In the genomic region with DNA sequence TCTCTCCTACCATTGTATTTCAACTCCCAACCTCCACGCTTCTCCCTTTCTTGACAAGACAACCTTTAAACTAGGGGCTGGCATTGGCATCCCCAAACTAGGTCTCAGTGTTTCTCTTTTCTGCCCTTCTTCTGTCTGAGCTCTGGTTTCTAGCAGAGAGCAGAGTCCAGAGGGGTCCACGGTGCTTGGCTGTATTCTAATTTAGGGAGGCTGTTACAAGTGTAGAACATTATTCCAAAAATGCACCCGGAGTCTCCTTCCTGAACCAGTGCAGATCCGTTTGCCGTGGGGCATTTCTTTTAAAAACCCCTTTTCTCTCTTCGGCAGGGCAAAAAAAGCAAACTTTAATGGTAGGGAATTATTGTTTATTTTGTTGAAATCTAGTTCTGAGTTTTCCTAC, we compare ENCODE assay signal across 8 mouse cellular contexts. TPM values are rescaled to one million over a fixed set of nuclear protein-coding genes. Genes with fewer than 3 reads are reported as not detected.
DNase-seq lines count a peak whose midpoint lies in the region; ATAC-seq and TF ChIP-seq lines count a peak whose summit lies in the region.

No protein-coding gene starts in this region.

- no peak for ATAC-seq in forebrain, embryonic 13.5 days
- no peak for ATAC-seq in intestine, postnatal 0 days
- no peak for ATAC-seq in frontal cortex, adult (ENCODE audit: low TSS enrichment)

- 1% methylated on average over 6 of the region's 6 CpGs for WGBS in forebrain, embryonic 13.5 days
- WGBS in intestine, postnatal 0 days: 1% methylated on average over 6 of the region's 6 CpGs

- peak overlapping the region; percentile 94 for H3K27ac ChIP-seq in forebrain, embryonic 13.5 days
- H3K27ac ChIP-seq in intestine, postnatal 0 days (ENCODE audit: low read depth, low read length): peak overlapping the region; percentile 82

- no peaks in the 10 kb centered on the region for H3K27me3 ChIP-seq in forebrain, embryonic 13.5 days
- H3K27me3 ChIP-seq in intestine, postnatal 0 days (replicated peaks; ENCODE audit: control insufficient read depth, insufficient read depth, low read length): no peaks in the 10 kb centered on the region
- no peaks in the 10 kb centered on the region for H3K27me3 ChIP-seq in myocyte (ENCODE audit: control insufficient read depth, insufficient read depth, insufficient read length)

- peaks cover 21% of the 10 kb centered on the region for H3K79me2 ChIP-seq in myocyte (ENCODE audit: control insufficient read depth, insufficient read depth)

- H3K4me2 ChIP-seq in forebrain, embryonic 13.5 days: peak overlapping the region; percentile 94
- peak overlapping the region; percentile 99 for H3K4me2 ChIP-seq in intestine, postnatal 0 days (replicated peaks; ENCODE audit: low read depth)
- peak overlapping the region; percentile 97 for H3K4me2 ChIP-seq in myocyte (ENCODE audit: low read depth)

- H3ac ChIP-seq in myocyte (ENCODE audit: control insufficient read depth, insufficient read length): no peak overlapping the region

- H3K4me1 ChIP-seq in forebrain, embryonic 13.5 days: peaks cover 48% of the 10 kb centered on the region
- 0 out of 2 replicates have a peak, but pooled peaks cover 16% of the 10 kb centered on the region for H3K4me1 ChIP-seq in intestine, postnatal 0 days (replicated peaks; ENCODE audit: control insufficient read depth, insufficient read depth, low read length)

- DNase-seq in ovary, postnatal 10 days (ENCODE audit: low spot score): peak; percentile 20
- DNase-seq in ovary, adult 18-20 months (ENCODE audit: low spot score): no peak
- no peak for DNase-seq in left cerebral cortex, adult 8-10 months (ENCODE audit: low spot score in 2 of 2)
- DNase-seq in embryo, embryonic 10.5 days (ENCODE audit: low spot score): no peak

- peaks cover 9% of the 10 kb centered on the region for H3K36me3 ChIP-seq in forebrain, embryonic 13.5 days (ENCODE audit: poor library complexity, severe bottlenecking)
- peaks cover under 1% of the 10 kb centered on the region; the same call in 1 of the 2 replicates for H3K36me3 ChIP-seq in intestine, postnatal 0 days (ENCODE audit: control insufficient read depth, insufficient read depth)
- H3K36me3 ChIP-seq in myocyte (ENCODE audit: control insufficient read depth, insufficient read depth): no peaks in the 10 kb centered on the region

- H3K9ac ChIP-seq in forebrain, embryonic 13.5 days: peak overlapping the region; percentile 51; the same call in 1 of the 2 replicates
- H3K9ac ChIP-seq in intestine, postnatal 0 days (ENCODE audit: low read depth, low read length): no peak overlapping the region

- no peaks in the 10 kb centered on the region for H3K9me3 ChIP-seq in forebrain, embryonic 13.5 days (replicated peaks)
- H3K9me3 ChIP-seq in intestine, postnatal 0 days (ENCODE audit: control insufficient read depth): no peaks in the 10 kb centered on the region

- TF ChIP-seq POLR2A in myocyte (IDR thresholded peaks at IDR 0.05; ENCODE audit: insufficient read length, low read depth): no peak

- H3K4me3 ChIP-seq in forebrain, embryonic 13.5 days: peak overlapping the region; percentile 100
- peak overlapping the region; percentile 96; the same call in 1 of the 2 replicates for H3K4me3 ChIP-seq in intestine, postnatal 0 days (ENCODE audit: low read depth, low read length)
- peak overlapping the region; percentile 31 for H3K4me3 ChIP-seq in myocyte

- TF ChIP-seq CTCF in intestine, postnatal 0 days (IDR thresholded peaks at IDR 0.05; ENCODE audit: low read depth): no peak

TF ChIP-seq in myocyte, 11 proteins besides CTCF, POLR2A, EP300 and RAD21:
- no peak for TF ChIP-seq POLR2AphosphoS2 (IDR thresholded peaks at IDR 0.05; ENCODE audit: insufficient read length, low read depth)
- no peak for TF ChIP-seq USF1 (IDR thresholded peaks at IDR 0.05; ENCODE audit: low read depth)
- TF ChIP-seq MAX (IDR thresholded peaks at IDR 0.05; ENCODE audit: low read depth): no peak
- TF ChIP-seq E2F4 (IDR thresholded peaks at IDR 0.05; ENCODE audit: insufficient read depth): no peak
- TF ChIP-seq SRF (IDR thresholded peaks at IDR 0.05; ENCODE audit: control insufficient read depth, insufficient read length, low read depth): no peak
- TF ChIP-seq MYOG (IDR thresholded peaks at IDR 0.05; ENCODE audit: control insufficient read depth in 1 of 3, insufficient read depth in 1 of 3, insufficient read length in 2 of 3, low read depth in 2 of 3): no peak
- no peak for TF ChIP-seq CEBPB (IDR thresholded peaks at IDR 0.05; ENCODE audit: insufficient read depth, poor library complexity, severe bottlenecking)
- no peak for TF ChIP-seq MYOD1 (IDR thresholded peaks at IDR 0.05; ENCODE audit: control insufficient read depth in 1 of 3, insufficient read length in 2 of 3, low read depth in 2 of 3)
- no peak for TF ChIP-seq REST (IDR thresholded peaks at IDR 0.05; ENCODE audit: insufficient read depth, insufficient read length)

RNA-seq across cellular contexts. Expression of a gene that starts 0.7 kb away (rescaled TPM):
- polyA plus RNA-seq in forebrain, embryonic 13.5 days (2015; fragmentation: Nextera tagmentation; extraction: Ambion mirVana): 168 and 173 TPM in 2 replicates
- 42.8 and 45.2 TPM in 2 replicates for polyA plus RNA-seq in intestine, postnatal 0 days (2015; fragmentation: Nextera tagmentation; extraction: Ambion mirVana)
- polyA plus RNA-seq in myocyte (2012; fragmentation: generic; extraction: Trizol): 59.4 TPM
- 100 to 1,000 TPM; 171 to 199 (median 187) TPM for total RNA-seq in left cerebral cortex, adult 8-10 months (2022)

Comparison
In these comparisons a context has a peak if more than half of its experiments do, and no peak if none do; other contexts are left out.
1. H3K4me3 ChIP-seq: peak in every context shown above with its lines; median percentile 100 in forebrain, embryonic 13.5 days; 96 in intestine, postnatal 0 days; 31 in myocyte.